Mouse (Mus musculus) c-Kit-positive CD71-positive TER-119-positive erythroid progenitor cells, embryonic 14.5 days (primary cell): ENCODE data around the gene Slc22a1.
"Not testable (repeated sequence)": the region's sequence is repeated elsewhere in the genome, so short reads cannot be mapped to it uniquely, and the experiment has no call there.

Experiments
- DNase-seq: peaks from one replicate; pipeline ENCODE4 v3.0.0-alpha.2; 2013; ENCODE audit warnings: low spot score

The Slc22a1 gene

DNA sequence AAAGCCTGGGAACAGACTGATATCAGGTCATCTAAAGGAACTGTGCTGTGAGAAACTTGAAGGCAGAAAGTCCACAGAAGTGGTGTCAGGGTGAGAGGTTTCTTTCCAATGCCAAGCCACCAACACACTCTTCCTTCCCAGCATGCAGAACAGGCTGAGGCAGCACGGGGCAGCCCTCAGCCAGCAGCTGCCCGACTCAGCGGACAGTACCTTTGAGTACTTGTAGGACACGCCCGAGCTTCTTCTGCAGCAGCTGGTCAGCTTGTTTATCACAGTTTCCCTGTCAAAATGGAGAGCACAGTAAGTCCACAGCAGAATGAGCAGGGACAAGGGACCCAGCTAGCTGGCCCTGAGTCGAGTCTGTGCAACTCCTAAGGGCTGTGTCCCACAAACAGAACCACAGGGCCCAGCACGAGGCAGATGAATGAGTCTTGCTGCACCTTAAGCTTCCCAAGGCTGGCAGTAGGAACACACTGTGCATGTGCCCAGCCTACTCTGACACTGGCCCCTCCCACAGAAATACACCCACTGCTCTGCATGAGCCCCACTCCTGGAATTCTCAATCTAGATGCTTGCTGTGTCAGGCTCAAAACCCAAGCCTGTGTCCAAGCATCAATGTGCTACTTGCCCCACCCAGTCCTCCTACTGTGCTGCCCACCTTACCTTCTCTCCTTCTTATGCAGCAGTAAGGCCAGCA is 9.4 kb upstream of the Slc22a1 start:
- DNase-seq = no peak

DNA sequence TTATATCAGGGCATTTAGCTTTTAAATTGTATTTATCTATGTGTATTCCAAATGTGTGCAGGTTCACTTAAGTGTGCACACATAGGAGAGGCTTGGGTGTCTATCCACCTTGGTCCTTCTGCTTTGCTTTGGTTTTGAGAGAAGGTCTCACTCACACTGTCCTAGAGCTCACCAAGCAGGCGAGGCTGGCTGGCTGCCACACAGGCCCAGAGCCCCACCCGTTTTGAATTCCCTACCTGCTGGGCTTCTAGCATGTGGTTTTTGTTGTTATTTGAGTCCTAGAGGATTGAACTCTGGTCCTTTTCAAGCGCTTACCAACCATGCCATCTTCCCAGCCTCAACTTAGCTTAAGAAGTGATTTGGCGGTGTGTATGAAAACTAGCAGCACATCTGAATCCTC is 8.8 kb upstream of the Slc22a1 start:
- DNase-seq = no peak

DNA sequence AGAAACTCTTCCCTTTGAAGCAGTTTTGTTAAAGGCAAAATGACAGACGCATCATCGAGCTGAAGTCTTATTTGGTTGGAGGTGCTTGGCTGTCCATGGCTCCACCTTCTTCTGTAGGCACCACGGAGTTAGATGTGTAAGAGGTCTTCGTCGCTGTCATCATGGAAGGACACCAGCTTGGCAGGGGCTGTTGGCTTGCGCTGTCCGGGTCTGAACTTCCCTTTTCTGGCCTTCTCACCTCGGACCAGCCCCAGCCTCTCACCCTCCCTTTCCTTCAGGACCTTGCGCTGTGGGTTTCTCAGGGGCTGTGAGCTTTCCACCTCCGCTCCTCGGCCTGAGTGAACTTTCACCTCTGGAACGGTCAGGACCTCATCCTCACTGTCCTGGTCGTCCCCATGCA is 8.0 kb upstream of the Slc22a1 start:
- DNase-seq = no peak

DNA sequence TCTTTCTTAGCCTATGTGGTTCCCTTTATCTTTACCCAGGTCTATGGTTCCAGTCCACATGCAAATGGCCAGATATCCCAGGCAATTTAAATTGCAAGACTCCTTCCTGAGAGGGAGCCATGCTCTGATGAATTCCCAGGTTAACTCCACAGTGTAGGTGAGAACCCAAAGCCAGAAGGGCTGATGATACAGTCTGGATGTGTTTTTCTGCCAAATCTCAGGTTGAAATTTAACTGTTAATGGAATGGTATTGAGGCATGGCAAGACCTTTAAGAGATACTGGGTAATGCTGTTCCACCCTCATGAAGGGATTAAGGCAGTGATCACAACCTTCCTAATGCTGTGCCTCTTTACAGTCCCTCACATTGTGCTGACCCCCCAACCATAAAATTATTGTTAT is 2.6 kb upstream of the Slc22a1 start:
- DNase-seq = no peak

DNA sequence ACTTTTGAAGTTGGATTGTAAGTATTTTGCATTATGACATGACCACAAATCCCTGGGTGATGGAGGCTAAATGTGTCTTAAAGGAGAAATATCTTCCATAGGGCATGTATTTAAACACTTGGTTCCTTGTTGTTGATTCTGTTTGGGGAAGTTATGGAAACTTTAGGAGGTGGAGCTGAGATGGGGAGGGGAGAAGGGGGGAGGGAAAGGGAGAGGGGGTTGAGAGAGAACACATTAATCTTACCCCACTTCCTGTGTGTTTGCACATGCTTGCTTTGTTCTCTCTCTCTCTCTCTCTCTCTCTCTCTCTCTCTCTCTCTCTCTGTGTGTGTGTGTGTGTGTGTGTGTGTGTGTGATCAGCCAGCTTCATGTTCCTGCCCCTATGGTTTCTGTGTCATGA is 1.5 kb upstream of the Slc22a1 start:
- no peak for DNase-seq

DNA sequence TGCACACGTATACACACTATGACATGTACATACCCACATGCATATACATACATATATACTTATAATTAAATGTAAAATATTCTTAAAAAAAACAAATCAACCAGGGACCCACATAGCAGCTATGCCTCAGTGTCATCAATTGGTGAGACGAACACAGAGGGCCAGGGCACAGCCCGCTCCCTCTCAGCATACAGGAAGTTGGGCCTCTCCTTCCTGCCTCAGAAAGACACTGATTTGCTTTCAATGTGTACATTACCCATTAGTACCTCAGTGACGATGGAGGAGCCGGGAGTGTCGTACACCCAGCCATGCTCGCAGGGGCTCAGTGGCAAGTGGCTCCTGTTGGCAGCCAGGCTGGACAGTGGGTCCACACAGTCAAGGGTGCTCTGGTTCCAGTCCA is 649 bp downstream of the Slc22a1 start:
- not testable (repeated sequence) for DNase-seq

DNA sequence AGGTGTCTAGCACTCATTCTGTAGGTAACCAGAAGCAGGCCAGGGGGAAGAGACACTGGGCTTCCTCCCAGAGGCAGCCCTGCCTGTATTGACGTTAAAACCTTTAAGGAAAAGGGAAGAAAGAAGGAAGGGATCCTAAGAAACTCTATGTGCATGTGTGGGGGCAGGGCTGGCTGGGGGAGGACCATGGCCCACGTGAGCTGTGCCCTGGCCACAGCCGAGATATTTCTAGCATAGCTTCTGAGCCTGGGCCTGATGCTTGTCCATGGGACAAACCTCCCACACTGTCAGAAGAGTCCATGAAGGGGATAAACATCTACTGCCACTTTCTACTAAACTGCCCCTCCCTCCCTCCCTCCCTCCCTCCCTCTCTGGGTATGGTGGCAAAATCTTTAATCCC is 1.8 kb downstream of the Slc22a1 start:
- no peak for DNase-seq

DNA sequence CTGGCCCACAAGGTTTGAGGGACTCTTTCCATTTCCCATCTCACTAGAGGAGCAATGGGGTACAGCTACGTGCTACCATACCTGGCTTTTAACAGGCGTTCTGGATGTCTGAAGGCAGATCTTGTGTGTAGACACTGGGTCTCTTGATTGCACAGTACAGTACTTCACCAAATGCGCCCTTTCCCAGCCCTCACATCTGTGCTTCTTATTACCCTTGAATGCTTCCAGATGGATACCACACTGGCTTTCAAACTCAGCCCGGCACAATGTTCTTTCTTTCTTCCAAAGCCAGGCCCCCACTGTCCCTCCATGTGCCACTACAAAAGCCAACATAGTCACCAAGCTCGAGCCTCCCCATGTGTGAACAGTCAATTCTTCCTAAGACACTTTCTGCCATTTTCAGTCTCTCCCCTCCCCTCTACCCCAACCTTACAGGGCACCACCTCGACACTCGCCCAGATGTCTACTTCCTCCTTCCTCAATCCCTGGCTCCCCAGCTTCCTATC is 3.3 kb downstream of the Slc22a1 start:
- no peak for DNase-seq

DNA sequence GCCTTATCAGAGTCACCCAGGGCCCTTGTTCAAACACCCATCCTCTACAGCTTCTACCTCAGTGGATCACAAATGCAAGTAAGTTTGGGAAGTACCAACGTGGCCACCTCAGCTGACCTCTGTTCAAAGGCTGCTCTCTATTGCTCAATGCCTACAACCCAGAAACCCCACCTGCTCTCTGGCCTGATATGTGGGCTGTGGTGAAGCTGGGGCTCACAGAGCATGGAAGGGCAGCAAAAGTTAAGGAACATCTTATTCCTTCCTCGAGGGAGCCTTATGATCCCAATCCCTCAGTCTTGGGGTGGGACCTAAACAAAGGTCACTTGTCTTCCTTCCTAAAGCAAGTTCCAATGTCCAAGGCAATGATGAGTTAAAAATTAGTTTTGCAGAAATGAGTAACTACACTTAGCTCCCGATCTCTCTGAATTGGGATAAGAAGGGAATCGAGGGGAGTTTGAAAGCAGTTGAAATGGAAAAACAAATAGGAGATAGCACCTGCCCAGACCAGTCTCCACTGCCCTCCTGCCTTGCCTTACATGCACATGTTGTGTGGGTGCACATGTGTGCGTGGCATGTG is 4.5 kb downstream of the Slc22a1 start:
- no peak for DNase-seq

DNA sequence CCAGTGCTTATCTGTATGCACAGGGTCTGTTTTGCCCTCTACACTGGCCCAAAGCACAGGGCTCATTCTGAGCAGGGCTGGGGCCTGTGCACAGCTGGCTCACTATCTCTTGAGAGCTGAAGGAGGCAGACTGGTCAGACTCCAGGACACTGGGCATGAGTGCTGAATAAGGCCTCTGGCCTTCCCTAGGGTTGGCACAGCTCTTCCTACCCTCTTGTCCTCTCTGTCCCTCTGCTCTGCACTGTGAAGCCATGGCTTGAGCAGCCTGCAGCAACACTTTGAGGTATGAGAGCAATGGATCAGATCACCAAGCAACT is 6.3 kb downstream of the Slc22a1 start:
- DNase-seq = no peak

DNA sequence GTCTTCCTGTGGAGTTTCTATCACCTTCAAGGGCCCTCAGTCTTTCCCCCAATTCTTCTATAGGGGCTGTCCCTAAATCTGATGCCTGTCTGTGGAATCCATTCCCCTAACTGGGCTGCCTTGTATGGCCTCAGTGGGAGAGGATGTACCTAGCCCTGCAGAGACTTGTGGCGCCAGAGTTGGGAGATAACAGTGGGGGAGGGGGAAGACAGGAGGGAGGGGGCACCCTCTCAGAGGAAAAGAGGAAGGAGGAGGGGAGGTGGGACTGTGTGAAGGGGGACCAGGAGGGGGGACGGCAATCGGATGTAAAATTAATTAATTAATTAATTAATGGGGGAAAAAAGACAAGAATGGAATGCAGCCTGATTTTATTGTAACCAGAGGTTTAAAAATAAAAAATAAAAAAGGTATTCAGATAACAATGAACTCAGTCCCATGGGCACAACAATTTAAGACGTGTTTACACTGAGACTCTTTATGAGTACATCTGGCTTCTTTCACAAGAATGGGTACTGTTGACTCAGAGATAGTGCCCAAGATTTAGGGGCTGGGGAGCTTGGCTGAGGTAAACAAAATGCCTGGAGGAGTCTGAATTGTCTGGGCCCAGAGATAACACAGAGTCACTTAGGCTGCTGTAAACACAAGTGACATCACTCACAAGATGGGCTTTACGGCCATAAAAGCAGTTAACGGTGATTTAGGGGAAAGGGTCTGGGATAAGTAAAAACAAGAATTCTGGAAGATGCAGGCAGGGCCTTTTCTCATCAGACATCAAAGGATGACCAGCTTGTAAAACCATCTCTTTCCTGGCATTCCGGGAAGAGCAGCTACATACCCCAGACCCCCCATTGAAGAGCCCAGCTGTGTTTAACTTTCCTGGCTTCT is 6.9 kb downstream of the Slc22a1 start:
- DNase-seq = peak; percentile 17

DNA sequence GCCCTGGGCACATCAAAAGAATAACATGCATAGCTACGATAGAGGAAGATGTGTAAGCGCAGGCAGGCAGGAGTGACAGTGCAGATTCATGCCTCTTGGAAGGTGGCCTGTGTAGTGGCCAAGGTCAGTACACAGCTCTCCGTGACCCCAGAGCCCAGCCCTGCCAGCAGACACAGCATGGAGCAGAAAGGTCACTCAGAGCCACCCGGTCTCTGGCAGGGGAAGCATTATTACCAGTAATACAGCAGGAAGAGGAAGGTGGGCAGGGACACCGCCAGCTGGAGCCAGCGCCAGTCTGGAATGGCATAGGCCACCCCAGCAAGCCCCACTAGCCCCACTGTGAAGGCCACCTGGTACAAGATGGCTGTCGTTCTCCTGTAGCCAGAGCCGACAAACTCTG is 11.5 kb downstream of the Slc22a1 start:
- DNase-seq = no peak

DNA sequence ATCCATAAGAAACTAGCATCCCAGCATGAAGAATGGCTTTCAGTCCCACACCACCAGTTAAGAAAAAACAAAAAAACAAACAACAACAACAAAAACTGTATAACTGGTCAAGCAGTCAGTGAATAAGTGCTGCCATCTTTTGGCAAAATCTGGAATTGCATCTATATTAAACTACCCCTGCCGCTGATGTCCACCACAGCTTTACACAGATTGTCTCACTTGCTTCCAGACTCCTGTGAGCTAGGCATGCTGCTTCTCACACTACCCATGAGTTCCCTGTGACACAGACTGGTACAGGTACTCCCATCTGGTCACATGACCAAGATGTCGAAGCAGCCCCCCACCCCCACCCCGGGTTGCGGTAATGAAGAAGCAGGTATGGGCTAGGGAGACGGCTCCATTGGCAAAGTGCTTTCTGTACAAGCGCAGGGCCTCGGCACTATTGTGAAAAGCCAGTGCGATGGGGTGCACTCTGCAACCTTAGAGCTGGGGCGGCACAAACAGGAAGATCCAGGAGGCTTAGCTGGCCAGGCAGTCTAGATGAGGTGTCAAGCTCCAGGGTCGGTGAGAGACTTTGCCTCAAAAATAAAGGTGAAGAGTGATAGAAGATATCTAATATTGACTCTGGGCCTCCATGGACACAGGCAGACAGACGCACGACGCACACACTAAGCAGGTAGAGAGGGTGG is 14.9 kb downstream of the Slc22a1 start:
- DNase-seq = peak; percentile 33

DNA sequence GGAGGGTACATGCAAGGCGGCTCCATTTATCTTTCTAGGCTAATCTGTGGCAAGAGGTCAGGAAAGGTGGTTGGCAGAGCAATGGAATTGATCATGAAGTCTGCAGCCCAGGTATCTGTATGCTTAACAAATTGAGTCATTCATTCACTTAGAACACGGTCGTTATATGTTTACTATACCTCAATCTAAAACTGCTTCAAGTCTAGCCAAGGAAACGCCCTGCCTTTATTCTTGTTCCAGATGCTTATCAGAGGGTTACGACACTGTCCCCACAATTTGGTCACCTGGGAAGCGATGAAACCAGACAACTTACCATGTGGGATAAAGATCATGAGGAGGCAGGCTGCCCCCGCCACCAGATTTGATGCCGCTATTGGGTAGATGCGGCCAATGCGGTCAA is 16.4 kb downstream of the Slc22a1 start:
- DNase-seq = no peak

DNA sequence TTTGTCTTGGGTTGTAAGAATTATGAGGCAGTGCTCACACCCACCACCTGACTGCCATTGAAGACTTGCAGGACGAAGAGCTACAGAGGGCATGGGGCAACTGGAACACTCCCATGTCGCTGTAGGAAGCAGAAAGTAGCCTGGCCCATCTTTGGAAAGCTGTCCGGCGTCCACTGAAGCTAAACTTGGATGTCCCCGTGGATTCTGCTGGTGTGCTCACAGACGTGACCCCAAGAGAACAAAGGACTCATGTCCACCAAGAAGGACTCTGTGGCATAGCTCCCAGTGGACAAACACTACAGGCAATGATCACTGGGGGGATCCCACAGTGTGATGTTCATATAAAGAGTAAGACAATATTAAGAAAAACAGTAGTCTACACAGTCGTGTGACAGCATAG is 16.8 kb downstream of the Slc22a1 start:
- DNase-seq = no peak

DNA sequence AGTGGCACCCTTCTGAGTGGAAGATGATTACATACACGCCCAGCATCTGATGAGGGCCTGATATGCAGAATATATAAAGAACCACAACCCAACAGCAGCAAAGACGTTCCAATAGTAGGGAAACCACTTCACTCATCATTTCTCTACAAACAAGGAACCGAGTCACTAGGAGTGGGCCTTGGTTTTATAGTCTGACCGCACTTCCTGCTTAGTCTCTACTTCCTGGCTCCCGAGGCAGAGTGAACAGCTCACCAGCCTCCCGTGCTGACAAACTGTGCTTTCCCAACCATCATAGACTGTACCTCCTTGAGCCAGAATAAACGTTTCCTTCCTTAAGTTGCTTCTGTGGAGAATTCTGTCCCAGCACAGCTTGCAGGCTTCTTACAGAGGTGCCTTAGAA is 19.8 kb downstream of the Slc22a1 start:
- no peak for DNase-seq

DNA sequence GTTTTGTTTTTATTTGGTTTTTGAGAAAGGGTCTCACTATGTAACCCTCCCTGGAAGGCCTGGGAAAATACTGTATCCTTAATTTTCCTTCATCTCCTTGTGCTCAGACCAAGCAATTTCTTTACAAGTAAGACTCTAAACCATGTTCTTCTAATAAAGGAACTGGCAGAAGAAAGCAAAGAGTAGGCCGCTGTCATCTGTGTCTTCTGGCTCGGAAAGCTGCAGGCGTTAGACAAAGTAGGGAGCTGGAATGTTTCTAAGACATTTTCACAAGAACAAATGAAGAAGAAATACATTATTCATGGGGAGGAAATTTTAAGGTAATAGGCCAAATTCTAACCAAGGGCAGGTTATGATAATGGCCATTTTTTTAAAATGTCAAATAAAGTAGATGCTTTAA is 21.6 kb downstream of the Slc22a1 start:
- no peak for DNase-seq

DNA sequence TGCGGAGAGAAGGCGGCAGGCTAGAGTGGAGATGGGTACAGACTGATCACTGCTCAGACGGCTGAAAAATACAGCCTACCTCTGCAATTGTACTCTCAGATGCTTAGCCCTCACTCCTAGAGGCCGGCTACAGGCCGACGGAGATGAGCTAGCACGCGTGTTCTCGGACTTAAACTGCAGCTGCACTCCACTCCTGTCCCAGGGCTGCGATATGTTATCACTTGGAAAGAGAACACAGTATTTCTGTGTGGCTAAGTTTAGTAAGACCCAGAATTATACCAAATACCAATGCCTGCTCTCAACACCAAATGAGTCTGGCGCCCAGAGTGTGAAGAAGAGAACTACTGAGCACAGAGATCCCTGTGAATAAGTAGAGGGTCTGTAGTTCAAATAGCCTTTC is 23.0 kb downstream of the Slc22a1 start:
- no peak for DNase-seq

DNA sequence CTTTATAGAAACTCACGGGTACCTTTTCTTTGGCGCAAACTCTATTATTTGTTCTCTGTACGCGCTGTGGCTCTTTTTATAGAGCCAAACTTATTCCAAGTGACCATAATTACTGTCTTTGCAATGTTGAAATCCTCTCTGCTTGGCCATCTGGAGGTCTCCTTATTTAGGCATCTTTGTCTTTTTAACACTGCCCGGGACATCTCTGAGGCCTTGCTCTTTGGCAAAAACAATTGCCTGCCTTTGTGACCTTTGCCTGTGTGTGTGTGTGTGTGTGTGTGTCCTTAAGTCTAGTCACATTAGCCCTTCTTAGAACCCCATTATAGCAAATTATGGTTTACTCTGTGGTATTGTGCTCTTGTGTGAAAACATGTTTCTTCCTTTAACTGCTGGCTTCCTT is 30.2 kb downstream of the Slc22a1 start:
- DNase-seq = no peak

DNA sequence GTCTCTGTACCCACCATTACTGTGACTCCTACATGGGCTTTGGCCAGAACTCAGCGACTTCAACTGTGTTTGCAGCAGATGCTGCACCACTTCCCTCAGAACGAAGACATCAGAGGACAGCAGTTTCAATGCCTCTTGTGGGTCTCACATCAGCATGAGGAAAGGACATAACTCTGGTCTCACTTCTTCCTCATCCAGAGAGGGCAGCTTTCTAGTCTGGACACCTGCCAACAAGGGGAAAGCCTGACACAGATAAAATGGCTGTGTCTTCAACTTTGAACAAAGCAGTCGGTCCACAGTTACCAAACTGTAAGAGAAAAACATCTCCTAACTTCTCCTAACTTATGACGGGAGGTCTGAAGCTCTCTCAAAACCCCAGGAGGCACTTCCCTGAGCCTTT is 34.5 kb downstream of the Slc22a1 start:
- DNase-seq = no peak

DNA sequence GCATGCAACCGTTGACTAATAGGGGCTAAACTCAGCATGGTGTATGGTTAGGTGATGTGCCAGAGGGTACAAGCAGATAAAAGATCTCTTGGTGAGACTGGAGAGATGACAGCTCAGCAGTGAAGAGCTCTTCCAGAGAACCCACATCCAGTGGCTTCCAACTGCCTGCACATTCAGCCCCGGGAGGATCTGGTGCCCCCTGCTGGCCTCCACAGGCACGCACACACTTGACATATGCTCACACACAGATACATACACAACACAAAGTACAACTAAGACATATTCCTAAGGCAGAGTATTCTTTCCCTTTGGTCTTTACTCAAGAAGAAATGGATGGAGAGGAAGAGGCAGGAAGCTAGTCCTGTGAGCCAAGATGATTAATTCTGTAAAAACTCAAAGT is 36.0 kb downstream of the Slc22a1 start:
- DNase-seq = no peak

DNA sequence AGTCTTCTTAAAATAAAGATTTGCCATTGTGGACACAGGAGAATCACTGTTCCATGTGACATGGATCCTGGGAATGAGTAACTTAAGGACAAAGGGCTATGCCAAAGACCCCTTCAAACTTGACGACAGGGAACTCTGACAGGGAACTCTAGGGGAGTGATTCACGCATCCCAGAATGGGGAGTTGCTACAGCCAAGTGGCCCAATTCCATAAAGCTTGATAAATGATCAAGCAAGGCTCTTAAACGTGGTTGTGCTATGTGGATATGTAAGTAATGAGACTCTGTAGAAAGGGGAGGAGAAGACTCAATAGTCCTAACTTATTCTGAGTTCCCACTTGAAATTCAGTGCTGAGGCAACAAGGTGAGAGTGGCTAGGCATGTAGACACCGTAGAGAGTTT is 40.8 kb downstream of the Slc22a1 start:
- DNase-seq = no peak
